Comparison of ENCODE assay signal across 9 mouse cellular contexts in the genomic region with DNA sequence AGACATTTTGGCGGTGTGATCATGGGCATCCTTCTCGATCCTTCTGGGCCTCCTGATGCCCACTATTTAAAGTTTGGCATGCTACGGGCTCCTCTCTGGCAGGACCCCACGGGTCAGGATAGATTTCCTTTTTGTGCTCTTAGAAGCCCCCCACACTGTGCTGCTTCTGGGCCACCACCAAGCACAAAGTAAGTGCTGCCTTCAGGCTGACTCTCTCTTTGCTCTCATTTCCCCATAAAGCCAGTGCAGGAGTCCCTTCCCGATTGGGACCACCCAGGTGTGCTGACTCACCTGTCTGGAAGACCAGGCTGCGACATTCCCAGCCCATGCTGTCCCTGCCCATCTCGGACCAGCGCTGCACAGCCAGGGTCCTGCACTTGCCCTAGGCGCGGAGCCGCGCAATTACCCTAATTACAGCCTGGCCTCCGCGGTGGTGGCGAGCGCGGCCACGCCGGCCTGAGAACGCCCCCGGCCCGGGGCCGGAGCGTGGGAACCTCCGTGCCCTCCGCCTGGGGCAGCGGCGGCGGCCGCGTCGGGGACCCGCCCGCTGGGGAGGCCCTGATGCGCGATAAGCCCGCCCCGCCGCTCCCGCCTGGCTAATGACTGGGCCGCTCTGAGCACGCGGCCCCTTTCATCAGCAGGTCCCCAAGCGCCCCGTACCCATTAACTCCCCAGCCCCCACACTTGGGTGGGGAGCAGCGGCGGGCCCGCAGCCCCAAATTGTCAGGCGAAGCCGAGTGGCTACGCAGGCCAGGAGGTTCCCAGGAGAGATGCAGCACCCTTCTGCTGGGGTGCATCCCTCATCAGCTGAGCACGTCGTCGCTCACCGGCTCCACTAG. TPM values are rescaled to one million over a fixed set of nuclear protein-coding genes. Genes with fewer than 3 reads are reported as not detected.
DNase-seq lines count a peak whose midpoint lies in the region; ATAC-seq and TF ChIP-seq lines count a peak whose summit lies in the region.
"Had no signal": no experiment of that assay in that cellular context is flagged by ENCODE, and none has a peak within 500 bp of the region (broad histone marks: within the 10 kb centered on the region; RNA-seq: fewer than 3 reads in every experiment).

No protein-coding gene starts in this region.

- peak overlapping the region; percentile 92 for H3K4me2 ChIP-seq in midbrain, embryonic 15.5 days

- peak overlapping the region; percentile 66 for H3K9ac ChIP-seq in midbrain, embryonic 15.5 days

- no peak for TF ChIP-seq POLR2A in testis, adult 2 months (IDR thresholded peaks at IDR 0.05; ENCODE audit: control insufficient read depth, low read depth, low read length)

- no peak overlapping the region for H3K27ac ChIP-seq in testis, adult 2 months (ENCODE audit: control insufficient read depth, insufficient read depth, low read depth, low read length)
- H3K27ac ChIP-seq in midbrain, embryonic 15.5 days = no peak overlapping the region

- no peak for TF ChIP-seq CTCF in testis, adult 2 months (IDR thresholded peaks at IDR 0.05; ENCODE audit: control insufficient read depth, insufficient read depth, insufficient replicate concordance, low read depth, low read length)

- no peaks in the 10 kb centered on the region for H3K27me3 ChIP-seq in testis, adult 2 months (ENCODE audit: control insufficient read depth, insufficient read depth, low read length)
- H3K27me3 ChIP-seq in midbrain, embryonic 15.5 days (replicated peaks) = peaks cover 11% of the 10 kb centered on the region; the same call in 1 of the 2 replicates

- no peaks in the 10 kb centered on the region for H3K36me3 ChIP-seq in testis, adult 2 months (ENCODE audit: control insufficient read depth, insufficient read depth, low read length)
- no peaks in the 10 kb centered on the region for H3K36me3 ChIP-seq in midbrain, embryonic 15.5 days (replicated peaks)

- peak; percentile 38 for ATAC-seq in granulocyte monocyte progenitor cell, adult 5-6 weeks (replicated peaks; ENCODE audit: poor library complexity, severe bottlenecking)
- peak; percentile 85 for ATAC-seq in midbrain, embryonic 15.5 days (replicated peaks)

- peak; percentile 31 for DNase-seq in adrenal gland, postnatal 10 days
- DNase-seq in adrenal gland, adult 8-10 months = no peak
- no peak for DNase-seq in testis, postnatal 14 days (ENCODE audit: low spot score)
- DNase-seq in layer of hippocampus, postnatal 36 days = peak; percentile 41 to 49
- no peak for DNase-seq in B cell, adult 2 months

- H3K4me1 ChIP-seq in testis, adult 2 months (ENCODE audit: control insufficient read depth, insufficient read depth, low read length) = peaks cover 5% of the 10 kb centered on the region
- H3K4me1 ChIP-seq in midbrain, embryonic 15.5 days = peaks cover 5% of the 10 kb centered on the region

- WGBS in midbrain, embryonic 15.5 days = 4% methylated on average over 55 of the region's 55 CpGs

- peak overlapping the region; percentile 16 for H3K4me3 ChIP-seq in testis, adult 2 months (ENCODE audit: control insufficient read depth, low read depth, low read length)
- H3K4me3 ChIP-seq in midbrain, embryonic 15.5 days = peak overlapping the region; percentile 58

- H3K9me3 ChIP-seq in midbrain, embryonic 15.5 days = no peaks in the 10 kb centered on the region

RNA-seq across cellular contexts. Expression of a gene that starts 16.8 kb away (rescaled TPM):
- 1 to 10 TPM; 3.2 to 7.4 TPM for total RNA-seq in adrenal gland, postnatal 10 days (2021)
- 10 to 100 TPM in 2 of 4 experiments, 1 to 10 TPM in 2; 9.6 to 19.4 (median 12.6) TPM for total RNA-seq in adrenal gland, adult 8-10 months (2022)
- 11.4 and 17.4 TPM in 2 replicates for polyA plus RNA-seq in testis, adult 2 months (2012; rRNA removed)
- total RNA-seq in granulocyte monocyte progenitor cell, adult 5-6 weeks (2014; fragmentation: Nextera tagmentation) = 4.4 TPM in 2 replicates
- total RNA-seq in granulocyte monocyte progenitor cell, adult 5-6 weeks (2017) = 2.1 and 2.4 TPM in 2 replicates
- 1 to 10 TPM; 1.6 to 1.8 TPM for total RNA-seq in layer of hippocampus, postnatal 36 days (2021)
- 0.53 and 0.82 TPM in 2 replicates for polyA plus RNA-seq in midbrain, embryonic 15.5 days (2015; fragmentation: Nextera tagmentation; extraction: Ambion mirVana)
- total RNA-seq: neutrophil, adult 5-6 weeks had no signal

Comparison
In these comparisons a context has a peak if more than half of its experiments do, and no peak if none do; other contexts are left out.
1. DNase-seq: peak in adrenal gland, postnatal 10 days (single experiment) and layer of hippocampus, postnatal 36 days (2 of 2); none in adrenal gland, adult 8-10 months (single experiment), testis, postnatal 14 days (single experiment) and B cell, adult 2 months (0 of 2).